Mouse (Mus musculus) midbrain, embryonic 15.5 days (tissue): ENCODE data around the gene Esrrg. TPM values are rescaled to one million over a fixed set of nuclear protein-coding genes. Genes with fewer than 3 reads are reported as not detected.

Source experiments
- ATAC-seq: fragments of 200-750 bp; cut with Nextera tagmentation; replicated peaks from 2 replicates; pipeline ENCODE4 v1.8.0; 2017; ENCODE audit warnings: moderate TSS enrichment
- H3K27ac ChIP-seq: fragments of 300-500 bp; sonication (generic); 2 replicates; pipeline ENCODE4 v1.5.1; 2015; ENCODE audit warnings: mild to moderate bottlenecking, inconsistent platforms
- H3K27me3 ChIP-seq: fragments of 300-500 bp; sonication (generic); replicated peaks from 2 replicates; pipeline ENCODE4 v1.6.1; 2015; ENCODE audit warnings: inconsistent platforms
- H3K36me3 ChIP-seq: fragments of 300-500 bp; sonication (generic); replicated peaks from 2 replicates; pipeline ENCODE4 v1.6.1; 2015; ENCODE audit warnings: inconsistent platforms
- H3K4me1 ChIP-seq: fragments of 300-500 bp; sonication (generic); 2 replicates; pipeline ENCODE4 v1.6.1; 2015; ENCODE audit warnings: inconsistent platforms
- H3K4me2 ChIP-seq: fragments of 300-500 bp; sonication (generic); 2 replicates; pipeline ENCODE4 v1.6.1; 2015; ENCODE audit warnings: inconsistent platforms, mild to moderate bottlenecking, moderate library complexity
- H3K4me3 ChIP-seq: fragments of 300-500 bp; sonication (generic); 2 replicates; pipeline ENCODE4 v1.5.1; 2015; ENCODE audit warnings: mild to moderate bottlenecking, inconsistent platforms
- H3K9ac ChIP-seq: fragments of 300-500 bp; sonication (generic); 2 replicates; pipeline ENCODE4 v1.6.1; 2015; ENCODE audit warnings: mild to moderate bottlenecking, inconsistent platforms
- H3K9me3 ChIP-seq: fragments of 300-500 bp; sonication (generic); 2 replicates; pipeline ENCODE4 v1.6.1; 2016; ENCODE audit warnings: inconsistent platforms
- WGBS: fragments of 180-500 bp; shearing (Covaris S2); methylation state at CpG from one replicate; pipeline ENCODE4 v1.1.7; 2015; ENCODE audit warnings: mixed read lengths; 5-methylcytosine and 5-hydroxymethylcytosine counted together
- polyA plus RNA-seq: library from polyadenylated mRNA; unstranded; fragments of >200 nt; fragmentation: Nextera tagmentation; extraction: Ambion mirVana; gene quantifications from 2 replicates; pipeline ENCODE4 v1.2.1, GENCODE M21; 2015

The Esrrg gene
- polyA plus RNA-seq, 1 experiment from 2014 or later: 29.0 TPM

DNA sequence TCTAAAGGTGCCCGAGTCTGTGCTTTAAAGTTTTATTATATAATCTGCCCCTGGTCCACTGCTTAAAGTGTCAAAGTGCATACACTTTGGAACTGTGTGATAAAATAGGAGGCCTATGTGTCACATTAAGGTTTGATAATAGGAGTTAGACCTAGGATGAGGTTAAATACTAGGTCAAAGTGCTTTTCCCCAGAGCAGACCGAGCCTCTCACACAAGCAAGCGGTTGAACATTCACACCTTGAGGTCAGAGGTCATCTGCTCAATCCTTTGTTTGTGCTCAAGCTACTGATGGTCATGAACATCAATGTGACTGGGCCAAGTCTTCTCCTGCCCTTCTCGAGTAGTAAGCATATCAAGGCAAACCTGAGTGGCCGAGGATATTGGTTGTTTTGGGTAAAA, 218.3 kb downstream of the Esrrg start:
- 89% methylated on average over 5 of the region's 5 CpGs for WGBS
- no peaks in the 10 kb centered on the region for H3K27me3 ChIP-seq
- no peak overlapping the region for H3K4me2 ChIP-seq
- H3K4me1 ChIP-seq: no peaks in the 10 kb centered on the region
- ATAC-seq: no peak
- no peak overlapping the region for H3K9ac ChIP-seq
- H3K4me3 ChIP-seq: no peak overlapping the region
- H3K36me3 ChIP-seq: no peaks in the 10 kb centered on the region
- no peak overlapping the region for H3K27ac ChIP-seq
- no peaks in the 10 kb centered on the region for H3K9me3 ChIP-seq

DNA sequence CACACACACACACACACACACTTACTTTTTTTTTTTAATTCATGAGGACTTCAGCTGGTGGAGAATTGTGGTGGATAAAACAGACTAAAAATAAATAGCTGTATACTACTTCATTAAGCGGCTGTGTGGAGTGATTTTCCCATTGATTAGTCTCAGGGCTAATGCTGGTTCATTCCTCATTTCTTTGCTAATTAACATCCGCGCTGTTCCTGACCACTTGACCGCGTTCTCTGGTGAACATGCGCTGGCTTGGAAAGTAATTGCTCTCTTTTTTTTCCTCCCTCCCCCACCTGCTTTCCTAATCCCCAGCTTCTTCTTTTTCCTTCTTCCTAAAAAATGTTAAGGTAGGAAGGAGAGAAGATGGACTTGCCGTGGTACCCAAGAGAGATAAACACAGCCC, 222.3 kb downstream of the Esrrg start:
- 62% methylated on average over 7 of the region's 7 CpGs for WGBS

DNA sequence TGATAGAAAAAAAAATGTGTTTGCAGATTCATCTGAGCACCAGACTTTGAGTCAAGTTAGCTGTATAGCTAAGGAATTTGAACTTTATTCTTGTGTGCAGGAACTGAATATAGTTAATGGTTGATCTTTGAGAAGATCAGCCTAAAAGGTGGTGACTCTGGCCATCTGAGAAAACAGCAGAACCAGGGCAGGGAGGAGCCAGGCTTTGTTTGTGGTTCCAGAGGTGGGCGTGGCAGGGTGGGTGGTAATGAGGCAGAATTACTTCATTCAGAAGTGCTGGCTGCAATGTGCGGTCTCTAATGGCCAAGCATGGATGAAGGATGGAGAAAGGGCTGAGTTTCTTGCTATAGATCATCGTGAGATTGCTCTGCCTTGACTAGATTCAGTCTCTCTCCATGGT, 224.3 kb downstream of the Esrrg start:
- Histone ChIP-seq H3K36me3 (no peaks in the 10 kb centered on the region), H3K4me2 (no peak overlapping the region), H3K27me3 (no peaks in the 10 kb centered on the region), H3K4me1 (peaks cover 10% of the 10 kb centered on the region; the same call in 1 of the 2 replicates), H3K4me3 (no peak overlapping the region), H3K9me3 (no peaks in the 10 kb centered on the region), H3K27ac (no peak overlapping the region), H3K9ac (no peak overlapping the region)
- WGBS: 72% methylated on average over 3 of the region's 3 CpGs
- ATAC-seq: no peak

More for the DNA sequence above, 222.3 kb downstream of the Esrrg start:
- Histone ChIP-seq H3K9ac (no peak overlapping the region), H3K4me1 (no peaks in the 10 kb centered on the region), H3K4me3 (no peak overlapping the region), H3K9me3 (no peaks in the 10 kb centered on the region), H3K4me2 (no peak overlapping the region), H3K27ac (no peak overlapping the region), H3K36me3 (no peaks in the 10 kb centered on the region), H3K27me3 (no peaks in the 10 kb centered on the region)
- no peak for ATAC-seq

DNA sequence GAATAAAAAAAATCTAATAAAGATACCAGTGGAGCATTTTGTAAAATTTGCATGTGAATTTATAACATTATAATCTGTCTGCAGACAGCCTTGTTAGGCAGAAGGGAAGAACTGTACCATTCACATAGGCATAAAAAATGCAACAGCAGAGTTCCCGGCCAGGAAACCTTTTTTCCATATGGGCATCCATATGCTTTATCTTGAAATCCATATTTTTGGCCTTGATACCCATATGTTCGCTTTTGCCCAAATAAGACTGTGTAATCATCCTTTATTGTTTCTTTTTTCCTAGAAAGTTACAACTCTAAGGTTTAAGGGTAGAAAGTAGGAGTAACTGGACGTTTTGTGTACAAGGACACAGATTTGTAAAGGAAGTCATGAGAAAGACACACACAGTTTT, 226.0 kb downstream of the Esrrg start:
- no peaks in the 10 kb centered on the region for H3K36me3 ChIP-seq
- WGBS: 89% methylated on average over 3 of the region's 3 CpGs
- no peak overlapping the region for H3K4me2 ChIP-seq
- H3K4me1 ChIP-seq: peaks cover 10% of the 10 kb centered on the region; the same call in 1 of the 2 replicates
- no peak overlapping the region for H3K4me3 ChIP-seq
- no peaks in the 10 kb centered on the region for H3K27me3 ChIP-seq
- ATAC-seq: no peak
- H3K9ac ChIP-seq: no peak overlapping the region
- no peaks in the 10 kb centered on the region for H3K9me3 ChIP-seq
- no peak overlapping the region for H3K27ac ChIP-seq

DNA sequence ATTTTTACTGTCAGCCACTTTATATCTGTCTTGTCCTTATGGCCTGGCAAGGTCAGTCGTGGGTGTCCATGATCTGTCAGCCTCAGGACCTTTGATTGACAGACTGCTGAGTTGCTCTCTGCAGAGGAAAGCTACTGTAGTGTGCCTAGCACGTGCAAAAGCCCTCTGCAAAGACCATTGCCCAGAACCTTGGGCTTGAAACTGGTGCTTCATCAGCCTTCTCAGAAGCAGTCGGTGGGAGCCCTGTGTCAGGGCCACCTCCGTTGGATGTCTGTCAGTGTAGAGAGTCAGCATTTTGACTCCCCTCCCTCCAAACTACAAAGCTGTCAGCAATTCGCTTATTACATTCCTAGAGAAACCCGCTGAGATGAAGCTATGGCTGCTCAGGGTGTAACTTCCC, 227.8 kb downstream of the Esrrg start:
- no peaks in the 10 kb centered on the region for H3K27me3 ChIP-seq
- 47% methylated on average over 6 of the region's 6 CpGs for WGBS
- ATAC-seq: no peak
- no peaks in the 10 kb centered on the region for H3K9me3 ChIP-seq
- no peak overlapping the region for H3K27ac ChIP-seq
- H3K4me2 ChIP-seq: no peak overlapping the region
- peaks cover 10% of the 10 kb centered on the region; the same call in 1 of the 2 replicates for H3K4me1 ChIP-seq
- H3K4me3 ChIP-seq: no peak overlapping the region
- no peaks in the 10 kb centered on the region for H3K36me3 ChIP-seq
- no peak overlapping the region for H3K9ac ChIP-seq

DNA sequence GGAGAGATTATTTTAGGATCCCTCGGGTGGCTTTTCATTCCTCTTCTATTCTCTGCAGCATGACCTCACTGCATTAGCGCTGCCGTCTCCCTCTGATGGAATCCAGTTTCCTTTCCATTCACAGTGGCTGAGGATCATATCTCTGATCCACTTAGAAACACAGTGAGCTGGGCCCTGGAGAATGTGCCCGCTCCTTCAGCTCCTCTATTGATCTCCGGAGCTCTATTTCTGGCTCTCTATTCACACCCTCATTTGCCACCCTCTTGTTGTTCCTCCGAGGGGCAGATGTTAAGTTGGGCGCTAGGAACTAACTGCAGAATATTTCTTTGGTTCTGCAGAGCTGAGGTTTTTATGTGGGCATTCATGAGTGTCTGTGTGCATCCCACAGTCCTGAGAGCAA, 228.3 kb downstream of the Esrrg start:
- Histone ChIP-seq H3K4me1 (peaks cover 10% of the 10 kb centered on the region; the same call in 1 of the 2 replicates), H3K9ac (no peak overlapping the region), H3K27me3 (no peaks in the 10 kb centered on the region), H3K36me3 (no peaks in the 10 kb centered on the region), H3K4me2 (no peak overlapping the region), H3K9me3 (no peaks in the 10 kb centered on the region), H3K27ac (no peak overlapping the region), H3K4me3 (no peak overlapping the region)
- no peak for ATAC-seq
- WGBS: 15% methylated on average over 7 of the region's 7 CpGs

DNA sequence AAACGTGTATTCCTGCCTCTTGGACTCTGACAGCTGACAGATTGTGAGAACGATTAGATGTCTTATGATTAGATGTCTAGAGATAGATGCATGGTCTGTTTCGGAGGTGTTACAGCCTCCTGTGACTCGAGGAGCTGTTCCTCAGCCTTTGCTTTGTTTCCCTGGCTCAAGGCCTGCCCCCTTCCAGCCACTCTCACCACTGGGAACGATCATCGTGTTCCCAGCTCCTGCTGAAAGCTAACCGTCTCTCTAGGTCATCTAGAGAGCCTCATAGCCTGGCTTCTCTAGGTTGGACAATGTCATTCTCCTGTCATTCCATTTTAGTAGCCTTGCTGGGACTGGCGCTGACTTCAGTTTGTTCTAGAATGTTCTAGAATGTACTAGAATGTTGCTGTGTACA, 233.0 kb downstream of the Esrrg start:
- Histone ChIP-seq H3K9ac (no peak overlapping the region), H3K27me3 (no peaks in the 10 kb centered on the region), H3K4me3 (no peak overlapping the region), H3K4me2 (no peak overlapping the region), H3K36me3 (no peaks in the 10 kb centered on the region), H3K4me1 (peaks cover 5% of the 10 kb centered on the region; the same call in 1 of the 2 replicates), H3K27ac (no peak overlapping the region), H3K9me3 (no peaks in the 10 kb centered on the region)
- 84% methylated on average over 8 of the region's 8 CpGs for WGBS
- no peak for ATAC-seq

DNA sequence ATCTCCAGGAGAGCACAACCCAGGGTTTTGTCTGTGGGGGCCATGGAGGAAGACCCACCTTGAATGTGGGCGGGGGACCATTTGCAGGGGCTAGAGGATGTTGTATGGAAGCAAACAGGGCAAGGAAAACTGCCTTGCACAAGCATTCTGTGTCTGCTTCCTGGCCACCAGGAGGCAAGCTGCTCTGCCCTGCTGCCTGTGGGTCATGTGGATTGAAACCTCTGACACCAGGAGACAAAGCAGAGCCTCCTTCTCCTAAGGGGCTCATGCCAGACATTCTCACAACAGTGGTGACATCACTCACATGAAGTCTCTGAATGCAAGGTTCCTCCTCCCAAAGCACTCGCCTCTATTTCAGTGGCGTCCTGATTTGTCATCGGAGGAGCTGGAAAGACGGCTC, 234.1 kb downstream of the Esrrg start:
- Histone ChIP-seq H3K9me3 (no peaks in the 10 kb centered on the region), H3K4me3 (no peak overlapping the region), H3K27me3 (0 out of 2 replicates have a peak, but pooled peaks cover 3% of the 10 kb centered on the region), H3K27ac (no peak overlapping the region), H3K9ac (no peak overlapping the region), H3K4me2 (no peak overlapping the region), H3K36me3 (no peaks in the 10 kb centered on the region), H3K4me1 (no peaks in the 10 kb centered on the region)
- 84% methylated on average over 5 of the region's 5 CpGs for WGBS
- no peak for ATAC-seq

DNA sequence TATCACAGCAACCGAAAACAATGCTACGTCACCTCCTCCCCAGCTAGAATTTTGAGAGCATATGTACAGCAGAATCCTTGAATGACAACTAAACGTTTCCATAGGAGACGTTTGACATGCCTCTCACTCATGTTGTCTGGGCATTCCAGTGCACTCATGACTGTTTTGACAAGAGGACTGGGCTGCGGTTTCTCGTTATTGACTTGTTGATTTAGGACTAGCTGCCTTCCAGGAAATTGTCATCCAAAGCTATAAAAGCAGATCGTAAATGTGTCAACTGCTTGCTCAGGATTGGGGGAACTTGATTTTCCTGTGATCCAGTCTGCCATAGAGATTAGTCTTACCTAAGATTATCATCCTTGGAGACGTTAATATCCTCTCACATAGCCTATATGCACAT, 245.6 kb downstream of the Esrrg start:
- Histone ChIP-seq H3K4me2 (no peak overlapping the region), H3K9ac (no peak overlapping the region), H3K27ac (no peak overlapping the region), H3K9me3 (no peaks in the 10 kb centered on the region), H3K36me3 (no peaks in the 10 kb centered on the region), H3K27me3 (no peaks in the 10 kb centered on the region), H3K4me3 (no peak overlapping the region), H3K4me1 (no peaks in the 10 kb centered on the region)
- no peak for ATAC-seq
- 84% methylated on average over 8 of the region's 8 CpGs for WGBS

DNA sequence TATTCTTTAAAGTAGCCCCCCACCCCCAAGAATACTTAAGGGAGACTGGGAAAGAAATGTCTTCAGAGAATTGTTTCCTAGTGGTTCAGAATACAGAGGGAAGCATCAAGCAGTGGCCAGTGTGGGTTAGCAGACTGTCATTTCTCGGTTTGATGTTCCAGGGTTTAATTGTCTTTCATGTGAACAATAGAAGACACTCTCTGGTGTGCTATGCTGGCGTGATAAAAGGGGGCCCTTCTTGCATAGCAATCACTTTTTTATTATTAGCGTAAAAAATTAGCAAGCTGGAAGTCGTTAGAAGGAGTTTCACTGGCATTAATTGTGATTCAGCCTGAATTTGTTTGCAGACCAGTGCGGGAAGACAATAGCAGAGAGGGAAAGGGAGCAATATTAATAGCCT, 253.7 kb downstream of the Esrrg start:
- peak overlapping the region; percentile 2; the same call in 1 of the 2 replicates for H3K27ac ChIP-seq
- 17% methylated on average over 5 of the region's 5 CpGs for WGBS

DNA sequence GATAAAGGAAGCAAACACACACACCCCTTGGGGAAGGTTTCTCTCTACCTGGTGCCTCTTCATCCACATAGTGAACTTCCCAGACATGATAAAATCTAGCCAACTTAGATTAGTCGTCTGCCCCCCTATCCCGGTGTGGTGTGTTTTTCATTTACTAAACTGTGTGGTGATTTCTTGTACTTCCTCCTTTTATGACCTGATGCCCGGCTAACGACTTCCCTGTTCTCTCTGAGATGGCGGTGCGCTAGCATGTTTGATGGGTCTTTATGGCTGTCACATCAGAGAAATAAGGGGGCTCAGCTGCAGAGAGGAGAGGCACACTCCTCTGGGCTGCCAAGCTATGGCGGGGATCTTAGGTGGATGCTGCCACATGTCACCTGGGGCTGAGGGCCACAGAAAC, 259.8 kb downstream of the Esrrg start:
- no peak overlapping the region for H3K4me3 ChIP-seq
- H3K9me3 ChIP-seq: no peaks in the 10 kb centered on the region
- H3K4me2 ChIP-seq: no peak overlapping the region
- no peak overlapping the region for H3K9ac ChIP-seq
- H3K27me3 ChIP-seq: no peaks in the 10 kb centered on the region
- 76% methylated on average over 7 of the region's 7 CpGs for WGBS
- H3K27ac ChIP-seq: no peak overlapping the region
- ATAC-seq: no peak
- H3K4me1 ChIP-seq: 0 out of 2 replicates have a peak, but pooled peaks cover under 1% of the 10 kb centered on the region
- H3K36me3 ChIP-seq: no peaks in the 10 kb centered on the region

More for the DNA sequence above, 253.7 kb downstream of the Esrrg start:
- Histone ChIP-seq H3K4me1 (peaks cover 21% of the 10 kb centered on the region), H3K9ac (no peak overlapping the region), H3K27me3 (no peaks in the 10 kb centered on the region), H3K4me2 (no peak overlapping the region), H3K9me3 (no peaks in the 10 kb centered on the region), H3K36me3 (no peaks in the 10 kb centered on the region), H3K4me3 (no peak overlapping the region)
- ATAC-seq: no peak

DNA sequence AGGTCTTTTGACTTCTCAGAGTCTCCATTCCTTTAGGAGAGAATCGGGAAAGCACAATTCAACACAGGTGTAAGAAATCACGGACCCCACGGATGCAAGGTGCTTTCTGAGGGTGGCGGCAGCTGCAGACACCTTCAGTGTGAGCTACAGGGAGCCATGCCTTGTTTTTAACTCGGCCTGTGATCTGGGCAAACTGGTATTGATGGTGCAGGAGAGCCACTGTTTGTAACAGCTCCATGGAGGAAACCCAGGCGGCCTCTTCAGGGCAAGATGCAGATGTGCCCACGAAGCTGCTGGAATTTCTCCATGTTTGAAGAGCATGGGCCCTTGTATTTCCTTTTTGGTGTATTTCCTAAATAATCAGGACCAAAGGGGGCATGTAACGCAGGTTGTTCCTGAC, 263.6 kb downstream of the Esrrg start:
- H3K36me3 ChIP-seq: no peaks in the 10 kb centered on the region
- H3K27me3 ChIP-seq: no peaks in the 10 kb centered on the region
- no peak for ATAC-seq
- no peak overlapping the region for H3K4me2 ChIP-seq
- WGBS: 66% methylated on average over 8 of the region's 8 CpGs
- H3K27ac ChIP-seq: no peak overlapping the region
- no peak overlapping the region for H3K4me3 ChIP-seq
- H3K9me3 ChIP-seq: no peaks in the 10 kb centered on the region
- H3K4me1 ChIP-seq: no peaks in the 10 kb centered on the region
- no peak overlapping the region for H3K9ac ChIP-seq

DNA sequence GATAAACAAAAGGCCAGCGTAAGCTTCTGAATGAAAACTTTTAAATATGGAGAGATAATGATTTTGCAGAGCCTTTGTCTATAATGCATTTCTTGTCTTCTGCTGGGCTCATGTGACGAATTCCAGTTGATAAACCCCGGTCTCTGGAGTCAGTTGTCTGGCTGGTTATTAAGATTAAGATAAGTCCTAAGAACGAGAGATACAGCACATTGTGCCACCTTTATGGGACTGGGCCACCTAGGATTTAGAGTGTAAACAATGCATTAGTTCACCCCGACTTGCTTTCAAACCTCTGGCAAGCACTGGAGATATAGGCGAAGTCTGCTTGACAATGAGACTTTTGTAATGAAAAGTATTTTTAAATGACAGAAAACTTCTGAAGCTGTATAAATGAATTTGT, 264.2 kb downstream of the Esrrg start:
- no peak overlapping the region for H3K9ac ChIP-seq
- no peaks in the 10 kb centered on the region for H3K4me1 ChIP-seq
- H3K27ac ChIP-seq: no peak overlapping the region
- H3K4me3 ChIP-seq: no peak overlapping the region
- no peak for ATAC-seq
- WGBS: 67% methylated on average over 6 of the region's 6 CpGs
- no peaks in the 10 kb centered on the region for H3K9me3 ChIP-seq
- no peak overlapping the region for H3K4me2 ChIP-seq
- no peaks in the 10 kb centered on the region for H3K27me3 ChIP-seq
- H3K36me3 ChIP-seq: no peaks in the 10 kb centered on the region
